Mouse (Mus musculus) liver, embryonic 14.5 days (tissue): ENCODE results near the gene Rhobtb1.

Source experiments
- CTCF ChIP-seq: IDR thresholded peaks from 2 replicates; pipeline ENCODE4 v1.5.1; 2016; ENCODE audit warnings: antibody characterized with exemption, low read depth, control low read depth
- EP300 ChIP-seq: IDR thresholded peaks from 2 replicates; pipeline ENCODE4 v1.6.1; 2016; ENCODE audit warnings: antibody characterized with exemption, low read depth

- TF ChIP-seq EP300 (no peak), CTCF (no peak)
Measured at GRCm38 (mm10) chr10:69259161-69259560, 107.9 kb downstream of the Rhobtb1 start.
